Mouse (Mus musculus) kidney, adult 2 months (tissue): ENCODE results near the gene Il17rd.

Source experiments
- CTCF ChIP-seq: fragments of 200-500 bp; conservative IDR thresholded peaks from 2 replicates; pipeline ENCODE4 v1.5.1; 2011; ENCODE audit warnings: low read depth, mild to moderate bottlenecking, control low read depth, low read length, moderate library complexity, mixed read lengths; ENCODE audit not compliant: insufficient read depth, insufficient read length
- POLR2A ChIP-seq: fragments of 200-500 bp; IDR thresholded peaks from one replicate; pipeline ENCODE4 v1.6.1; 2011; ENCODE audit warnings: low read depth, low read length, control low read depth

- TF ChIP-seq CTCF (peak; percentile 86), POLR2A (no peak)
These were observed 7.6 kb upstream of the Il17rd start for GRCm38 (mm10) chr14:27031142-27031541.
